Mouse (Mus musculus): Measurements from ENCODE around the gene Trmt6.

The Trmt6 gene

GRCm38 (mm10) chr2:132815608-132816314, at the start of gene Trmt6, which contains the start of gene Mcm8:
TSS of gene Trmt6 (minus strand) at chr2:132816055.
TSS of gene Mcm8 (plus strand) at chr2:132816141.
- DNase-seq (ENCODE audit: low spot score) = peak; percentile 94

GRCm38 (mm10) chr2:132863325-132863724, 47.5 kb upstream of the Trmt6 start:
- no peak for DNase-seq (ENCODE audit: low spot score)

DNA sequence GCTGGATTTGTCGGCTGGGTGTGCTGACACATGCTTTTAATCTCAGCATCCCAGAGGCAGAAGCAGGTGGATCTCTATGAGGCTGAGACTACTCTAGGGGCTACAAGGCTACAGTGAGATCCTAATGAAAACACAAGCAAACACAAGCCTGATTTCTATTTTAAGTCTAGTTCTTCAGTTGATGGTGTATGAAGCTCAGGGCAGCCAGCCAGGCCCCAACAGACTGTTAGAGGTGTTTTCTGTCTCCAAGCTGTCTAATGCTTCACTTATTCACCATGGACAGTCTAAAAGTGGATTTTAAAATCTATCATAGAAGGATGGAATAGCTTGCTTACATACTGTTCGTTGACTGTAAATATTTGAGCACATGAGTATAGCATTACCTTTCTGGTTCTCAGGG, 45.6 kb upstream of the Trmt6 start:
- no peak for DNase-seq (ENCODE audit: low spot score)

DNA sequence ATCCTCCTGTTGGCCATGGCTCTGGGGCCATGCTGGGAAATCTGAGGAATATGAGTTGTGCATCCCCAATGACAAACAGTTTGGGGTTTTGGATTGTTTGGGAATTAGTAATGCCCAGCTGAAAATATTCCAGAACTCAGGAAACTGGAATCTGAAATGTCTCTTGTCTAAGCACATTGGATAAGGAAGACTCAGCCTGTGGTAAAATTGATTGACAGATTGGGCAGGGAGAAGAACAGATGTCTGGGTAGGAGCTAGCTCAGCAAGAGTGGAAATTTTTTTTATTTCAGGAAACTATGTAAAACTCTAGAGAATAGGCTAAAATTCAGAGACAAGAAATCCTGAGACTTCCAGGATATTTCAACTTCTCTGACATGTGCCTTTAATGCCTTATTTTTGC, 44.6 kb upstream of the Trmt6 start:
- DNase-seq (ENCODE audit: low spot score) = no peak

GRCm38 (mm10) chr2:132856333-132856732, 40.5 kb upstream of the Trmt6 start:
- DNase-seq (ENCODE audit: low spot score) = no peak

- DNase-seq (ENCODE audit: low spot score) = no peak
Observed at GRCm38 (mm10) chr2:132853051-132853450, 37.2 kb upstream of the Trmt6 start.

GRCm38 (mm10) chr2:132849141-132849540, 33.3 kb upstream of the Trmt6 start:
- no peak for DNase-seq (ENCODE audit: low spot score)

- DNase-seq (ENCODE audit: low spot score) = no peak
Observed at GRCm38 (mm10) chr2:132848361-132848760, 32.5 kb upstream of the Trmt6 start.

DNA sequence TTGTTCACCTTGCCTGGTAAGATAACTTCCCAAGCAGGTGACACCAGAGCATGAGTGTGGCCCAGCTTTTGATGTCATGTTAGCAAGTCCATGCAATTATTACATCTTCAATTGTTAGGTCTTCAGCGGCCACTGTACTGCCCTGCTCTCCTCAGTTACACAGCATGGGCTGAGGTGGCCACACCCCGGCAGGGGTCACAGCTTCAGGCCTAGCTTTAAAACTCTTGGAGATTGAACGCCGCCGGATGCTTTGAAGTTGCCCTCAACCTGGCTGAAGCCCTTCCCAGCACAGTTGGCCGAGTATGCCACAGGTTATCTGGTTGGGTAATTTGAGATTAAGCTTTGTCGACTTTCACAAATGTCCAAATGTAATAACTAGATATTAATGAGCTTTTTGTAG, 31.7 kb upstream of the Trmt6 start:
- no peak for DNase-seq (ENCODE audit: low spot score)

DNA sequence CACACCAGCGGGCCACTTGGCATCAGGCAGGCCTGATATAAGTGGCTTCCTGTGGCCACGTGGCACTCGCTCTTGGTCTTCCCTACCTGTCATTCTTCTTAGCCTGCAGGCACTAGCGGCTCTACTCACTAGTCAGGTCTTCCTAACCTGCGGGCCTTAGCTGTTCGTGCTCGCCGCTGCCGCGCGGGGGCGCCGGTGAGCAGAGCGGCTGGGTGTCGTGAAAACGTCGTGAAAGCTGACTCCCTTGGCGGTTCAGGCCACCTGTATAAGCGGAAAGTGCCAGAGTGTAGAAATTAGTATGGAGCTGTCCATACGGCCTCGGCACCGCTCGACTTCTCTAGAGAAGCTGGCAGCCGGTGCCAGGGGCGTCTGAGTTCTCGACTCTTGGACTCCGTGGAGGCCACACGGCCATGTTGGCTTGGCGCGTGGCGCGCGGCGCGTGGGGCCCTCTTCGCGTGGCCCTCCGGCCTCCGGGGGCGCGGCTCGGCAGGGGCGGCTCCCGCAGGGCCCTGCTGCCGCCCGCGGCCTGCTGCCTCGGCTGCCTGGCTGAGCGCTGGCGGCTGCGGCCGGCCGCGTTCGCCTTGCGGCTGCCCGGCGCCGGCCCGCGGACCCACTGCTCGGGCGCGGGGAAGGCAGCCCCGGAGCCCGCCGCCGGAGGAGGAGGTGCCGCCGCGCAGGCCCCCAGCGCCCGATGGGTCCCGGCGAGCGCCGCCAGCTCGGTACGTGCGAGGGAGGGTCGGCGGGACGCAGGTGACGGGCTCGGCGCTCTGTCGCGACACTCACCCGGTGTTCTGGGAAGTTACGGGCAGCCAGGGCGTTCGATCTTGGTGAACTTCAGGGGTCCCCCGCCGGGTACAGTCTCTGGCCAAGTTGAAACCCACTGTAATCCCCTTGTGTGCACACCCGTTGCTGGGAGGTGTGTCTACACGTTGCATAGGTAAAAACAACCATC, 30.8 kb upstream of the Trmt6 start, which contains the start of gene Crls1:
Gene Crls1 (plus strand): TSS at position 260 of the 952 bp plus-strand sequence.
- DNase-seq (ENCODE audit: low spot score) = peak; percentile 97

DNA sequence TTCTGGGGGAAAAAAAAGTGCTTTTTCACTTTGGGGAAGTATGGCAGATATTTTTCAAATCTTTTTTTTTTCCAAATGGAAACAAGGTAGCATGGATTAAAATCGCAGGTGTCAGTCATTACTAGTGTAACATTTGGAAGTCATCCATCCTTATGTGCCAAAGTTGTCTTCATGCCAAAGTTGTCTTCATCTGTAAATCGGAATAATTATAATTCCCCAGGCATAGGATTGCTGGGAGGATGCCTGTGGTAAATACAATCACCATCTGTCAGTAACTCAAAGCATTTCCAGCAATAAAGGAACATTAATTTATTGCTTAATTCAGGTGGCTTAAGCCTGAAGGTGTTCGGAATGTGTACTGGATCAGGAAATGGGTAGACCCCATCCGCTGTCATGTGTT, 25.2 kb upstream of the Trmt6 start:
- DNase-seq (ENCODE audit: low spot score) = no peak

DNA sequence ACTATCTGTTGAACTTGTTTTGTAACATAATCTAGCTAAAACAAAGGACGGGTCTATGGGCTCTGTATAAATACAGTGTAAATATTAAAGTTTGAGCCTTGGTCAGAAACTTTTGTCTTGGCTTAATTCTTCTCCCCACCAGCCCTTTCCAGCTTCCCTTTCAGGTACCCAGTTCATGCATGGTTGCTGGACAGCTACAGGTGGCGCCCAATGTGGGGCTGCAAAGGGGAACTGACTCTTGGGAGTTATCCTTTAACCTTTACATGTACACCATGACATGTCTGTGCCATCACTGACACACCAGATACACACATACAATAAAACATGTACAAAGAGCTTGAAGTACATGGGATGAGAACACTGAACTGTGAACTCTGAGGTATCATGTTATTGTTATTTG, 12.9 kb downstream of the Trmt6 start:
- DNase-seq (ENCODE audit: low spot score) = no peak

DNA sequence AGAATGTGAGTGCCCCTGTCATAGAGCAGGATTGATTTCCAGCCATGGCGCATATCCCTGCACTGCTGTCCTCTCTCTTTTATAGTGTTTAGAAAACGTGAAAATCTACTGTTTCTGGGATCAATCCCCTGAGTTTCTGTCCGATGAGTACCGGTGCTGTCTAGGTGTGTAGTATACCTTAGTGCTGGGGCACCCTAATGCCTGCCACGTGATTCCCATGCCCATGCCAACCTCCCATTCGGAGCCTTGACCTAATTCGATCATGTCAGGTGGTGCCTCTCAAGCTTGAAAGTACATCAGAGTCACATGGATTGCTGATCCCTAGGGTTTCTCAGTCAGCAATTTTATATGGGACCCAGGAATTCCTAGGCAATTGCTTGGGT, 21.7 kb downstream of the Trmt6 start:
- DNase-seq (ENCODE audit: low spot score) = no peak

- no peak for DNase-seq (ENCODE audit: low spot score)
Observed at GRCm38 (mm10) chr2:132793441-132794203, 22.2 kb downstream of the Trmt6 start.

DNA sequence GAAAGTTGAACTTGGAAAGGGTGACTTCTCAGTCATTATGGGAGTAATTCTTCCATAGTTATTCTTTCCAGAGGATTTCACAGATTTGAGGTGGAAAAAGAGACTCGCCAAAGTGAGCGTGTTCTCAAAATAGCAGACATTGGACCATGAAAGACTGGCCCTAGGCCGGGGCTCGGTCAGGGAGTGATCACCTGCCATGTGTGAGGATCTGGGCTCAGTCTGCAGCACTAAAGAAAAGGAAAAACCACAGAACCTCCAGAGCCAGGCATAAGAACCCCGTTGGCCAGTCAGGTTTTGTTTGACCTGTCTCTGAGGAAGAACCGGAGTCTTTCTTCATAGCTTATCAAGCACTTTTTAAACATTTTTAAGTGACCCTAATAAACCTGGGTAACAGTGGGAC, 31.8 kb downstream of the Trmt6 start:
- no peak for DNase-seq (ENCODE audit: low spot score)

DNA sequence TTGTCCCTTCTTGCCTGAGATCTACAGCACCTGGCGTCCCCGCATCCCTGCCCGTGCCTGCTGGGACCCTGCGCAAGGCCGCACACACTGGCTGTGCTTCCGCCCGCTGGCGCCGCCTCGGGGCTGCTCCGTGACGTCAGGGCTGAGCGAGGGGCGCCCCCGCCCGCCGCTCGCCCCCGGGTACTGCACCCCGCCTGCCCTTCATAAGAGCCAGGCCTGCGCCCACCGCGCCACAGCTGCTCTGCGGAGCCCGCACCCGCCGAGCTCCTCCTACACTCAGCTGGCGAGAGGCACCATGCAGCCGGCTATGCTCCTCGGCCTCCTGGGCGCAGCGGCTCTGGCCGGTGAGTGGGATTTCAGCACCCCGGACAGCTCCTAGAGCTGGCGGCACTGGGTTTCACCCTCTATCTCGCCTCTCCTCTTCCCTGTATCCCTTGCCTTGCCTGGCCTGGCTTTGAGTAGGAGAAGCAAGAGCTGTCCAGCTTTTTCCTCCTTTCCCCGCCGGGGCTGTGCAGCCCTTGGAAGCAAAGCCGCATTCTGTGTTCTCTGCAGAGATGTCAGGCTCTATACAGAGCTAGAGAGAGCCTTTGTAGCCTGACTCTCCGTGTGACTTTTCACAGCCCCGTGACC, 34.3 kb downstream of the Trmt6 start:
- DNase-seq (ENCODE audit: low spot score) = peak; percentile 90

GRCm38 (mm10) chr2:132780978-132781377, 34.9 kb downstream of the Trmt6 start, which contains the start of gene Chgb:
TSS of gene Chgb (plus strand) at chr2:132781278.
- no peak for DNase-seq (ENCODE audit: low spot score)

DNA sequence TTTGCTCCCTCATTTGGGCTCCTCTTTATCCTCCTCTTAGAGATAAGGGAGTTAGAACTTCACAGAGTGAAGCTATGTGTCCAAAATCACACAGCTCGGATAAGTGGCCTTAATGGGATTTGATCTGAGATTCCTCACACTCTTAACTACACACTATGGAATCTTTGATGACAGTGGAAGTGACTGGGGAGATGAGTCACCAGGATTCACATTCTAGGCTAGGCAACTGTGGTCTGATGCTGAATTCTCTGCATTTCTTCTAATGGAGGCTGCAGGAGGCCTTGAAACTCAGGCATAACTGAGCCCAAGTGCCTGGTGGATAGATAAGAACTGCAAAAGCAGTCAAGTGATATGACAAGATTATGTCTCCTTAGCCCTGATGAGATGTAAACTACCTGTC, 45.0 kb downstream of the Trmt6 start:
- DNase-seq (ENCODE audit: low spot score) = no peak

- DNase-seq (ENCODE audit: low spot score) = no peak
Observed at GRCm38 (mm10) chr2:132757911-132758310, 57.9 kb downstream of the Trmt6 start.

Measured in testis, postnatal 14 days (tissue).